Mouse (Mus musculus) monocyte, adult 2 months (primary cell): Measurements from ENCODE around the gene Gm3043.
"Not testable (repeated sequence)": the region's sequence is repeated elsewhere in the genome, so short reads cannot be mapped to it uniquely, and the experiment has no call there.

Experiments
- DNase-seq, 2 experiments: peaks; one replicate each; pipeline ENCODE4 v3.0.0; 2022; ENCODE audit warnings: low spot score in 2 of 2, low read depth in 1 of 2

Gm3043 gene

GRCm38 (mm10) chr14:3688483-3688882, at the start of gene Gm3043:
Gm3043 (plus strand) TSS chr14:3688783.
- DNase-seq, result not testable (repeated sequence)

GRCm38 (mm10) chr14:3651730-3652129, 36.9 kb upstream of the Gm3043 start, which contains the start of gene Gm3020:
Gm3020 (plus strand) TSS chr14:3652030.
- DNase-seq, result not testable (repeated sequence)
